Mouse (Mus musculus) liver, adult 2 months (tissue): ENCODE measurements around the gene Epha8. TPM values are rescaled to one million over a fixed set of nuclear protein-coding genes. Genes with fewer than 3 reads are reported as not detected.

Source experiments
- DNase-seq: peaks from one replicate; pipeline ENCODE4 v3.0.0-alpha.2; 2011; ENCODE audit warnings: low read depth, low spot score; ENCODE audit errors: extremely low read depth
- H3K27ac ChIP-seq: fragments of 200-500 bp; replicated peaks from 2 replicates; pipeline ENCODE4 v1.5.1; 2012; ENCODE audit warnings: low read depth, mild to moderate bottlenecking, control low read depth, inconsistent platforms, low read length; ENCODE audit not compliant: insufficient read depth
- H3K27me3 ChIP-seq: fragments of 200-500 bp; 2 replicates; pipeline ENCODE4 v1.6.1; 2012; ENCODE audit warnings: mild to moderate bottlenecking, moderate library complexity, low read length, inconsistent platforms; ENCODE audit not compliant: control insufficient read depth, insufficient read depth
- H3K36me3 ChIP-seq: fragments of 200-500 bp; 2 replicates; pipeline ENCODE4 v1.6.1; 2012; ENCODE audit warnings: low read length, inconsistent platforms; ENCODE audit not compliant: control insufficient read depth, insufficient read depth
- H3K4me1 ChIP-seq: fragments of 200-500 bp; 2 replicates; pipeline ENCODE4 v1.6.1; 2011; ENCODE audit warnings: low read length; ENCODE audit not compliant: control insufficient read depth, insufficient read depth
- H3K4me3 ChIP-seq: fragments of 200-500 bp; 2 replicates; pipeline ENCODE4 v1.5.1; 2011; ENCODE audit warnings: low read depth, mild to moderate bottlenecking, control low read depth, low read length, moderate library complexity; ENCODE audit not compliant: insufficient read depth
- H3K79me2 ChIP-seq: fragments of 200-500 bp; 2 replicates; pipeline ENCODE4 v1.6.1; 2012; ENCODE audit warnings: inconsistent platforms, mild to moderate bottlenecking, low read length, moderate library complexity; ENCODE audit not compliant: control insufficient read depth, insufficient read depth
- H3K9ac ChIP-seq: fragments of 200-500 bp; 2 replicates; pipeline ENCODE4 v1.6.1; 2012; ENCODE audit warnings: low read depth, mild to moderate bottlenecking, control low read depth, inconsistent platforms, low read length
- CTCF ChIP-seq: fragments of 200-500 bp; IDR thresholded peaks from 2 replicates; pipeline ENCODE4 v1.5.1; 2011; ENCODE audit warnings: low read depth, low read length, control low read depth
- POLR2A ChIP-seq: fragments of 200-500 bp; IDR thresholded peaks from 2 replicates; pipeline ENCODE4 v1.6.1; 2011; ENCODE audit warnings: low read length, control low read depth; ENCODE audit not compliant: insufficient read depth; ENCODE audit errors: extremely low read depth
- WGBS: fragments of 180-500 bp; shearing (Covaris S2); methylation state at CpG from one replicate; pipeline ENCODE4 v1.1.7; 2018; 5-methylcytosine and 5-hydroxymethylcytosine counted together
- polyA plus RNA-seq: library from polyadenylated mRNA; depleted of rRNA; stranded (reverse); fragments of >200 nt; gene quantifications from 2 replicates; pipeline ENCODE4 v1.2.3, GENCODE M21; 2012
- total RNA-seq: library from RNA; depleted of rRNA; stranded (reverse); fragments of >200 nt; gene quantifications from 2 replicates; pipeline ENCODE4 v1.2.3, GENCODE M21; 2014

The Epha8 gene
- total and polyA plus RNA-seq, 2 experiments, result not detected

DNA sequence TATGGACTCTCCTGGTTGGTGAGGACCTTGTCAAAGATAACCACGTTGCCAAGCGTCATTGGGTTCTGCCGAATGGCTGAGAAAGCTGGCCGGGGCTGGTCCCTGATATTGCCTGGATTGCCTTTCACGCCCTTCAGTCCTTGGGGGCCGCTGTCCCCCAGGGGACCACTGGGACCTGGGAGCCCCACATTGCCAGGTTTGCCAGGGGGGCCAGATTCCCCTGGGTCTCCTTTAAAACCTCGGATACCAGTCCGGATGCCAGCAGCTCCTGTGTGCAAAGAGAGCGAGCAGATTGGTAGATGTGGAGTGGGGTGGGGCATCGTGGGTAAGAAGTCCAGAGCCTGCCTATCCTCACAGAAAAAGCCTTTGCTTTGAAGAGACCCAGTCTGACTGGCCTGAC, 60.2 kb downstream of the Epha8 start:
- Histone ChIP-seq H3K27ac (no peak overlapping the region), H3K4me1 (no peaks in the 10 kb centered on the region), H3K27me3 (no peaks in the 10 kb centered on the region), H3K36me3 (no peaks in the 10 kb centered on the region), H3K4me3 (peak overlapping the region; percentile 4), H3K79me2 (no peaks in the 10 kb centered on the region), H3K9ac (no peak overlapping the region)
- WGBS, result 32% methylated on average over 10 of the region's 10 CpGs
- DNase-seq, result no peak
- TF ChIP-seq POLR2A, result no peak
- TF ChIP-seq CTCF, result no peak

- DNase-seq, result no peak
- no peak overlapping the region for H3K9ac ChIP-seq
- no peaks in the 10 kb centered on the region for H3K79me2 ChIP-seq
- H3K27ac ChIP-seq, result no peak overlapping the region
- WGBS, result 21% methylated on average over 15 of the region's 15 CpGs
- H3K4me1 ChIP-seq, result no peaks in the 10 kb centered on the region
- no peaks in the 10 kb centered on the region for H3K27me3 ChIP-seq
- no peaks in the 10 kb centered on the region for H3K36me3 ChIP-seq
- TF ChIP-seq POLR2A (no peak), CTCF (no peak)
- H3K4me3 ChIP-seq, result peak overlapping the region; percentile 34
Measured at GRCm38 (mm10) chr4:136895861-136896260, 60.8 kb downstream of the Epha8 start.

- Histone ChIP-seq H3K9ac (no peak overlapping the region), H3K79me2 (no peaks in the 10 kb centered on the region), H3K4me3 (no peak overlapping the region), H3K4me1 (no peaks in the 10 kb centered on the region), H3K27me3 (no peaks in the 10 kb centered on the region), H3K36me3 (no peaks in the 10 kb centered on the region), H3K27ac (no peak overlapping the region)
- WGBS, result 72% methylated on average over 4 of the region's 4 CpGs
- TF ChIP-seq POLR2A (no peak), CTCF (no peak)
- peak; percentile 8 for DNase-seq
Measured at GRCm38 (mm10) chr4:136894821-136895220, 61.8 kb downstream of the Epha8 start.

GRCm38 (mm10) chr4:136893691-136894543, 62.7 kb downstream of the Epha8 start:
- H3K27me3 ChIP-seq, result no peaks in the 10 kb centered on the region
- no peak overlapping the region for H3K9ac ChIP-seq
- H3K4me1 ChIP-seq, result no peaks in the 10 kb centered on the region
- H3K79me2 ChIP-seq, result no peaks in the 10 kb centered on the region
- no peak overlapping the region for H3K4me3 ChIP-seq
- no peak for DNase-seq
- H3K36me3 ChIP-seq, result no peaks in the 10 kb centered on the region
- 5% methylated on average over 9 of the region's 9 CpGs for WGBS
- no peak overlapping the region for H3K27ac ChIP-seq
- TF ChIP-seq POLR2A (no peak), CTCF (peak; percentile 72)

- no peaks in the 10 kb centered on the region for H3K4me1 ChIP-seq
- DNase-seq, result peak; percentile 49
- H3K9ac ChIP-seq, result peak within 1 kb of the TSS; percentile 65
- no peaks in the 10 kb centered on the region for H3K79me2 ChIP-seq
- 60% methylated on average over 5 of the region's 5 CpGs for WGBS
- peak within 1 kb of the TSS; percentile 46 for H3K27ac ChIP-seq
- TF ChIP-seq POLR2A, result no peak
- no peak for TF ChIP-seq CTCF
- H3K36me3 ChIP-seq, result no peaks in the 10 kb centered on the region
- no peaks in the 10 kb centered on the region for H3K27me3 ChIP-seq
- peak within 1 kb of the TSS; percentile 60 for H3K4me3 ChIP-seq
Measured at GRCm38 (mm10) chr4:136892811-136893210, 63.8 kb downstream of the Epha8 start, which contains the start of gene C1qc. Gene C1qc, minus strand, starts transcription at chr4:136893065.

DNA sequence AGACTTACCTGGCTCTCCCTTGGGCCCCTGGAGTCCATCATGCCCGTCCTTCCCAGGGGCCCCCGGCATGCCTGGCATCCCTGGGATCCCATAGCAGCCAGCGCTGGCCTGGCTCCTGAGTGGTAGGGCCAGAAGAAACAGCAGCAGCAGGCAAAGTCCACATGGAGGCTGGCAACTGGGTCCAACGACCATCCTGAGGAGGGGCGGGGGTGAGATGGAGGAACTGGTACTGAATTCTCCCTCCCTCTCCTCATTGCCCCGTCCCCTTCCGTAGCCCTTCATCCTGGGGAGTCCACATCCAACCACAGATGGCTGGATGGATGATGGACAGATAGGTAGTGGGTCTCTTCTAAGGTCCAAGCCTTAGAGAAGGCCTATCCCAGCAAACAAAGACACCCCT, 64.2 kb downstream of the Epha8 start:
- no peak for DNase-seq
- 55% methylated on average over 7 of the region's 7 CpGs for WGBS
- H3K79me2 ChIP-seq, result no peaks in the 10 kb centered on the region
- peak overlapping the region; percentile 46 for H3K27ac ChIP-seq
- H3K4me1 ChIP-seq, result no peaks in the 10 kb centered on the region
- H3K9ac ChIP-seq, result peak overlapping the region; percentile 65
- peak overlapping the region; percentile 60 for H3K4me3 ChIP-seq
- no peaks in the 10 kb centered on the region for H3K27me3 ChIP-seq
- no peaks in the 10 kb centered on the region for H3K36me3 ChIP-seq
- no peak for TF ChIP-seq POLR2A
- TF ChIP-seq CTCF, result no peak
